Mouse (Mus musculus) embryonic fibroblast, embryonic 13.5 days (primary cell): ENCODE measurements around the gene Nipsnap1. TPM values are rescaled to one million over a fixed set of nuclear protein-coding genes. Genes with fewer than 3 reads are reported as not detected.

Experiments used
- H3K27ac ChIP-seq: 2 replicates; pipeline ENCODE4 v1.5.1; 2012; ENCODE audit warnings: low read length, control low read depth, inconsistent platforms; ENCODE audit not compliant: insufficient read depth
- H3K4me1 ChIP-seq: 2 replicates; pipeline ENCODE4 v1.6.1; 2011; ENCODE audit warnings: low read length; ENCODE audit not compliant: control insufficient read depth, insufficient read depth
- H3K4me3 ChIP-seq: 2 replicates; pipeline ENCODE4 v1.5.1; 2011; ENCODE audit warnings: mild to moderate bottlenecking, control low read depth, low read length; ENCODE audit not compliant: insufficient read depth
- CTCF ChIP-seq: IDR thresholded peaks from 2 replicates; pipeline ENCODE4 v1.5.1; 2011; ENCODE audit warnings: mild to moderate bottlenecking, control low read depth, low read length, moderate library complexity, borderline replicate concordance; ENCODE audit not compliant: insufficient read depth
- POLR2A ChIP-seq: IDR thresholded peaks from 2 replicates; pipeline ENCODE4 v1.6.1; 2011; ENCODE audit warnings: low read depth, mild to moderate bottlenecking, control low read depth, low read length, moderate library complexity
- polyA plus RNA-seq: library from polyadenylated mRNA; stranded (reverse); fragments of >200 nt; gene quantifications from 2 replicates; pipeline ENCODE4 v1.2.4, GENCODE M21; 2011; ENCODE audit warnings: low read depth; ENCODE audit not compliant: missing spikeins, insufficient read length

Gene Nipsnap1
- polyA plus RNA-seq, 1 experiment: 20.8 TPM

DNA sequence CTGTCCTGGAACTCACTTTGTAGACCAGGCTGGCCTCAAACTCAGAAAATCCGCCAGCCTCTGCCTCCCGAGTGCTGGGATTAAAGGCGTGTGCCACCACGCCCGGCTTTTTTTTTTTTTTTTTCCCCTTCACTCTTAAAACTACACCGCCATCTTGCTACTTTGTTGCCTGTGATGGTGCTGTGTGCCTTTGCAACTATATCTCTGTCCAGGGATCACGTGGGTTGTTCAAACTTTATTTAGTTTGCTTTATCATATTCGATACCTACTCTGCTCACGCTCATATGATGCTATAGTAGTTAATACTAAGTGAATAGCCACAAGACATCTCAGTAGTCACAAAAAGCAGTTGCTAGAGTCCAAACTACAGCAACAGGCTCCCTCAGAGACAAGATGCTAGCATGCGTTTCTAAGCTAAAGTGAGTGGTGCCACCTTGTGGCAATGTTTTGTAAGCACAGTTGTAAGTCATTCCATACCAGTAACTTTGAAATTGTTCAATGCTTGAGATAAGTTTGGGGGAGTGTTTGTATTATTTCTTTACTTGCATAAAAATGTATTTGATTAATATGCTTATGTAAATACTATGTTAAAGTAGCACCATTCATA is 8.0 kb upstream of the Nipsnap1 start:
- TF ChIP-seq CTCF: 0 out of 2 replicates have a peak, but pooled peaks have one; percentile 9
- TF ChIP-seq POLR2A: no peak
- Histone ChIP-seq H3K27ac (no peak overlapping the region), H3K4me1 (no peaks in the 10 kb centered on the region), H3K4me3 (no peak overlapping the region)

DNA sequence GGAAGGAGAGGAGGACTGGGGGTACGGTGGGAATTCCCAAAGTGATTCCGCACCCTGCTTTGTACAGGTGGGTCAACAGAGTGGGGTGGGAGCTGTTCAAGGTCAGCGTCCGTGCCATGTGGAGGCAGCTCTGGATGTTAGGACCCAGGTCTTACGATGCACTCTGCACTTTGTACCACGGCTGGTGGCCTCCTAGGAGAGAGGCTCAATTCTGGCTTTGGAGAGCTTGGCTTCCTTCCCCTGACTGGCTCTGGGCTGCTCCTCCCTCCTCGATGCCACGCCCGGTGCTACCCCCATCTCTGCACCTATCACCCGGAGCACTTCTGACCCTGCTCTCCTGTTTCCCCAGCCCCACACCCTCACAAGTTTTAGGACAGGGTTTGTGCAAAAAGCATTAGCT is 800 bp downstream of the Nipsnap1 start:
- no peaks in the 10 kb centered on the region for H3K4me1 ChIP-seq
- H3K4me3 ChIP-seq: peak overlapping the region; percentile 84
- TF ChIP-seq CTCF: no peak
- TF ChIP-seq POLR2A: no peak
- no peak overlapping the region for H3K27ac ChIP-seq

DNA sequence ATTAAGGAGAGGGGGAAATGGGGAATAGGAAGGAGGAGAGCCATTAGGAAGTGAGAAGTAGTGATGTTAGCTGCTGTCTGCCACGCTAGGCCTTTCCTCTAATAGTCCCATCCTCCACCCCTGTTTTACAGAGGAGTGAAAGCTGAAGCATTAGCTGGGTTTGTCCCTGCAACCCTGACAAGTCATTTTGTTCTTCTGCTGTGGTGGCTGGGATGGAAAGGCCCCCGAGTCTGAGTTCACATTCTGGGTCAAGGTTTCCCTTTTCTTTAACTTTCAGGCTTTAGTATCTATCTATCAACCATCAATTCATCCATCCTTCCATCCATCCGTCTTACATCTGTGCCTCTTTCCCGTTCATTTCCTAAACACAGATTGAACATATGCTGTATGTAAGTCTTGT is 7.3 kb downstream of the Nipsnap1 start:
- H3K4me1 ChIP-seq: no peaks in the 10 kb centered on the region
- no peak overlapping the region for H3K27ac ChIP-seq
- TF ChIP-seq POLR2A: no peak
- no peak for TF ChIP-seq CTCF
- no peak overlapping the region for H3K4me3 ChIP-seq

DNA sequence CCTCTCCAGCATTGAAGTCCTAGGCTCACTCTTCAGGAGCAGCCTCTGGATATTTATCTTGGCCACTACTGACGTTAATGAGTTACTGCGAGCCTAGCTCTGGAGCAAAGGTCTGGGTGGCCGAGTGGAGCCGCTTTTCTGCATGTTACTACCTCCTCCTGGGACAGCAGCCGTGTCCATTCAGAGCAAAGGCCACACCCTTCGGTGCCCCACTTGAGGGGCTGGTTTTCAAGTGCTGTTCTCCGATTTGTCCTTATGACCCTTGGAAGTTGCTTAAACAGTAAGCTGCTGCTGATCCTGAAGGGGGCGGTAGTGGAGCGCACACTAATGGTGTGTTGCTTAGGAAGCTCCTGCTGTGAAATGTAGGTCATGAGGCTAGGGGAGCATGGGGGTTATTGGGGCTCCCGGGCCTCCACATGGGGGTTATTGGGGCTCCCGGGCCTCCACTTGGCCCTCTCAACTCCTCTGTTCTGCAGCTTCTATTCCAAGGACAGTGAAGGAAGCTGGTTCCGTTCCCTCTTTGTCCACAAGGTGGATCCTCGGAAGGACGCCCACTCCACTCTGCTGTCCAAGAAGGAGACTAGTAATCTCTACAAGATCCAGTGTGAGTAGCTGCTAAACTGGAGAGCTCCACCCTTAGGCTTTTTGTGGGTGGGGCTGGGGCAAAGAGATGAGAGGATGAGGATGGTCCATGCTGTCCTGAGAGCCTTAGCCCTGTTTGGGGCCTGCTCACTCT is 9.3 kb downstream of the Nipsnap1 start:
- Histone ChIP-seq H3K27ac (no peak overlapping the region), H3K4me1 (no peaks in the 10 kb centered on the region), H3K4me3 (no peak overlapping the region)

DNA sequence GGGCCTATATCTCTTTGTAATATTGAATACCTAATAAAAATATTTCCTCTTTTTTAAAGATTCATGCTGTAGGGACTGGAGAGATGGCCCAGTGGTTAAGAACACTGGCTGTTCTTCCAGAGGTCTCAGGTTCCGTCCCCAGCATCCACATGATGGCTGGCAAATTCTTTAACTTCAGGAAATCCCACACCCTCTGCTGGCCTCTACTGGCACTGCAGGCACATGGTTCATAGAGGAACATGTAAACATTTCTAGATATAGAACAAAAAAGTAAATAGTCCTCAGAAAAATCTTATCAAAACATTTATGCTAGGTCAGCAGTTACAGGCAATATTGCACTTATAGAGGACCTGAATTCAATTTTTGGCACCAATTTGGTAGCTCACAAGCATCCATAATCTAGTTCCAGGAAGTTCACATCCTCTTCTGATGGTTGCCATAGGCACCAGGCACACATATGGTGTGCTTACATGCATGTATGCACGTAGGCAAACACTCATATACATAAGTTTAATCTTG is 11.7 kb downstream of the Nipsnap1 start:
- no peak overlapping the region for H3K27ac ChIP-seq
- H3K4me3 ChIP-seq: no peak overlapping the region
- TF ChIP-seq POLR2A: no peak
- no peak for TF ChIP-seq CTCF
- H3K4me1 ChIP-seq: no peaks in the 10 kb centered on the region

More for the DNA sequence above, 9.3 kb downstream of the Nipsnap1 start:
- TF ChIP-seq CTCF (no peak), POLR2A (no peak)

DNA sequence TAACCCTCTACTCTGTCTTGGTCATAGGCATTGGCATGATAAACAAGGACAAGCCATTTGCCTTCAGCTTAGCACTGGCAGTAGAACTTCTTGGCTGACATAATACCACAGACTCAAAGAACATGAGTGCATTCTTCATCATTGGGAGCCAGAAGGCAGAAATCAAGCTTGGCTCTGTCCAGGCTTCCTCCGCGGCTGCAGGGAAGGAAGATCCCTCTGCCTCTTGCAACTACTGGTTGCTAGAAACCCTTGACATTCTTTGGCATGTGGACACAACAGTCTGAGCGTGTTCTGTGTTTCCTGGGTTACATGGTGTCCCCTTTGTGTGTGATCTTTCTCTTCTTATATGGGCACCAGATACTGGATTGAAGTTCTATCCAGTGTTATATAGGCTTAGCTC is 13.2 kb downstream of the Nipsnap1 start:
- Histone ChIP-seq H3K4me3 (no peak overlapping the region), H3K27ac (no peak overlapping the region), H3K4me1 (no peaks in the 10 kb centered on the region)
- TF ChIP-seq CTCF (no peak), POLR2A (no peak)

DNA sequence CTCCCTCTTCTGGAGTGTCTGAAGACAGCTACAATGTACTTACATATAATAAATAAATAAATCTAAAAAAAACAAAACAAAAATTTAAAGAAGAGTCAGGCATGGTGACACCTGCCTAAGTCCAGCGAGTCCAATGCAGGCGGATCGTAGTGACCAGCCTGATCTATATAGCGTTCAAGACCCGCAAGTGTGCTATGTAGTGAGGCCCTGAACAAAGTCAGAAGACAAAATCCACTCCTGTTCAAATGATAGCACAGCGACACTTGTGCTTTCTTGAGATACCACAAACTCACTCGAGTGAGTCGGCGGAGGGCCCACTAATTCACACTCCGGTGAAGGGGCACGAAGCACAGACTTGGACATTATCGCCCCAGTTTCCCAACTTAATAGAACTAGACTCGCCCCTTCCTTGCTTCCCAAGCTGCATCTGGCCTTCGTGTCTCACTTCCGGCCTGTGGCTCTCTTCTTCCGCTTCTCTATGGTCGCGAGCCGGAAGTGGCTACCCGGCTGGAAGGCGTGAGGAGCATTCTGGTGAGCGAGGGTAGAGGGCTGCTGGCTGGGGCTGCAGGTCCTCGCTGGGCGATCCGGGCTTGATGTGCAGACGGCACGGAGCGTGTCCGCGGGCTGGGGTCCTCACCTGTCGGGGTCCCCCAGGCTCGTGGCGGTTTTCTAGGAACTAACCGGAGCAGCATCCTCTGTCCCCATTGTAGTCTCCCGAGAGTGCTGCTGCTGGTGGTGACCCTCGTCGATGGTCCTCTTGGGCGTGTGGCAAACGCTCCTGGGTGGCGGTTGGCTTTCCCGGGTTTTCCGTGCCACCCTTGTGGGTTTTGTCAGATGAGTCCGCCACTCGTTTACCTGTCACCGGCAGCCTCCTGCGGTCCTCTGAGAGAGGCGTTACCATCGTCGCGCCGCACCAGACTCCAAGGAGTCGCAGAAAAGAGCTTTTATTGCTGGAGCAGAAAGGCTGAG is 21.4 kb downstream of the Nipsnap1 start, which contains the start of gene Thoc5:
TSS of gene Thoc5 (plus strand) at position 473 of the 969 bp plus-strand sequence.
- TF ChIP-seq POLR2A (peak; percentile 88), CTCF (no peak)
- peak within 1 kb of the TSS; percentile 87 for H3K4me3 ChIP-seq
- peaks cover 3% of the 10 kb centered on the region; the same call in 1 of the 2 replicates for H3K4me1 ChIP-seq
- no peak within 1 kb of the TSS for H3K27ac ChIP-seq

DNA sequence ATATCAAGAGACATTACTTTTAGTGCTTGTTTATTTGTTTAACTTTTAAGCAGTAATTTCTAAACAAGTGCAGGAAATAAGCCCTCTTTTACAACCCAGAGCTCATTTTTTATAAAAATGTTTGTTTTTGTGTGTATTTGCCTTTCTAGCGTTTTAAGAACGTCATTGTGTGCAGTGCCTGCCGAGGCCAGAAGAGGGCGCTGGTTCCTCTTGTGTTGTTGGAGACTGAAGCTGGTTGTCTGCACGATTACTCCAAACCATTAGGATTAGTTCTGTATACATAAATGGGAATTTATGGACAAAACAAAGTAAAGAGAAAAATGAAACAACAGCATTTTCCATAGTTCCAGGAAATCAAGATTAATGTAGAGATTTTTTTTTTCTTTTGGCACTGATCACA is 26.7 kb downstream of the Nipsnap1 start:
- Histone ChIP-seq H3K4me1 (peaks cover 3% of the 10 kb centered on the region; the same call in 1 of the 2 replicates), H3K4me3 (no peak overlapping the region), H3K27ac (no peak overlapping the region)
- TF ChIP-seq POLR2A: no peak
- TF ChIP-seq CTCF: peak; percentile 54; the same call in 1 of the 2 replicates

DNA sequence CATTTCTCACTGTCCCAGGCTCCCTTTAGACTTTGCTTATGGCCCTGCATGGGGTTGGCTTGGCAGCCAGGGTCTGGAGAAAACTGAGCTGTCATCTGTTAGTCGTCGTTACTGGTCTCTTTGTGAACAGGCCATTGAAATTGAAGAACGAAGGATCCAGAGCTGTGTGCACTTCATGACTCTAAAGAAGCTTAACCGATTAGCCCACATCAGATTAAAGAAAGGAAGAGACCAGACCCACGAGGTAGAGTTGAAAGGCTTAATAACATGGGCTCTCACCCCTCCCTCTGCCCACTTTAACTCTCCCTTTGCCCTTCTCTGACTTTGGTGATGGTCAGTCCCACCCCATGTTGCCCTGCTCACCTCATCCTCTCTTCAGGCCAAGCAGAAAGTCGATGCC is 28.2 kb downstream of the Nipsnap1 start:
- TF ChIP-seq CTCF: no peak
- no peak for TF ChIP-seq POLR2A
- no peak overlapping the region for H3K4me3 ChIP-seq
- H3K27ac ChIP-seq: no peak overlapping the region
- no peaks in the 10 kb centered on the region for H3K4me1 ChIP-seq
